Mouse (Mus musculus): ENCODE measurements around the gene D430042O09Rik.

DNA sequence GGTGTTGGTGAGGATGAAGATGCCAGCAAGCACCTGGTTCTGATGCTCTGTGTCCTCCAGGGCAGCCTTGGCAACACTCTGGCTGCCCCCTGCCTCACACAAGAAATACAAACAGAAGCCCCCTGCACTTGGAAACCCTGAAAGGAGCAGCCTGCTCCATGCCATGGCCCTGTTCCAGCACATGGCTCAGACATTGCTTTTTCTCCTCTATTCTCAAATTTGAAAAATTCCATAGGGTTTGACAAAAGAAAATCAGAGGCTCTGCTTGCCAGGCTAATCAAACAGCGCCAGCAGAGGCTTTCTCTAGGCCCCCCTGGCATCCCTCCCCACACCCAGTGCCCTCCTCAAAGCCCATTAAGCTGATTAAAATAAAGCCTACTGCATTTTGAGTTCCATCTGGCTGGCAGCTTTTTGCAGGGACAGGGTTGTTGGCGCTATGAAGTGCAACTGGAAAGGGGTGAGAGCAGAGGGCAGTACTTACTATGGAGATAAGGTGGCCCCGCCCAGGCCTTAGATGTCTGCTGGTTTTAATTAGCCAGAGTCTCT is 121.5 kb downstream of the D430042O09Rik start:
- no peak for TF ChIP-seq CTCF (IDR thresholded peaks at IDR 0.05; ENCODE audit: borderline replicate concordance, insufficient read depth, low read length)
- no peak for TF ChIP-seq POLR2A (IDR thresholded peaks at IDR 0.05; ENCODE audit: low read depth, low read length)
